Mouse (Mus musculus) liver, postnatal 0 days (tissue): ENCODE results near the gene Fign. TPM values are rescaled to one million over a fixed set of nuclear protein-coding genes. Genes with fewer than 3 reads are reported as not detected.

Experiments used
- ATAC-seq: fragments of 200-750 bp; cut with Nextera tagmentation; 2 replicates; pipeline ENCODE4 v1.8.0; 2017; ENCODE audit warnings: mild to moderate bottlenecking, moderate library complexity
- DNase-seq: peaks from one replicate; pipeline ENCODE4 v3.0.0-alpha.2; 2016
- H3K27ac ChIP-seq: fragments of 300-500 bp; sonication (generic); 2 replicates; pipeline ENCODE4 v1.5.1; 2014; ENCODE audit warnings: antibody characterized with exemption, moderate library complexity, mild to moderate bottlenecking, low read depth
- H3K27me3 ChIP-seq: fragments of 300-500 bp; sonication (generic); 2 replicates; pipeline ENCODE4 v1.6.1; 2014; ENCODE audit warnings: low read length, control low read depth, mixed read lengths; ENCODE audit not compliant: insufficient read depth
- H3K36me3 ChIP-seq: fragments of 300-500 bp; sonication (generic); replicated peaks from 2 replicates; pipeline ENCODE4 v1.6.1; 2014; ENCODE audit warnings: mild to moderate bottlenecking, control low read depth, low read length, moderate library complexity, mixed read lengths; ENCODE audit not compliant: insufficient read depth
- H3K4me1 ChIP-seq: fragments of 300-500 bp; sonication (generic); 2 replicates; pipeline ENCODE4 v1.6.1; 2014; ENCODE audit warnings: antibody characterized with exemption, mild to moderate bottlenecking, control low read depth; ENCODE audit not compliant: insufficient read depth
- H3K4me2 ChIP-seq: fragments of 300-500 bp; sonication (generic); 2 replicates; pipeline ENCODE4 v1.6.1; 2014; ENCODE audit warnings: low read depth, mild to moderate bottlenecking, low read length, moderate library complexity, mixed read lengths
- H3K4me3 ChIP-seq: fragments of 300-500 bp; sonication (generic); 2 replicates; pipeline ENCODE4 v1.5.1; 2014; ENCODE audit warnings: low read depth, low read length
- H3K9ac ChIP-seq: fragments of 300-500 bp; sonication (generic); replicated peaks from 2 replicates; pipeline ENCODE4 v1.6.1; 2014; ENCODE audit warnings: mild to moderate bottlenecking, moderate library complexity
- H3K9me3 ChIP-seq: fragments of 300-500 bp; sonication (generic); 2 replicates; pipeline ENCODE4 v1.6.1; 2016; ENCODE audit warnings: mild to moderate bottlenecking, control low read depth, low read length, mixed read lengths
- CTCF ChIP-seq: sonication (generic); IDR thresholded peaks from 2 replicates; pipeline ENCODE4 v1.5.1; 2016; ENCODE audit warnings: antibody characterized with exemption, low read depth
- EP300 ChIP-seq: IDR thresholded peaks from 2 replicates; pipeline ENCODE4 v1.6.1; 2016; ENCODE audit warnings: antibody characterized with exemption, low read depth, mild to moderate bottlenecking
- WGBS: fragments of 180-500 bp; shearing (Covaris S2); extraction: QIAGEN DNeasy Blood & Tissue Kit; methylation state at CpG from one replicate; pipeline ENCODE4 v1.1.7; 2014; ENCODE audit not compliant: insufficient replicate concordance; 5-methylcytosine and 5-hydroxymethylcytosine counted together
- polyA plus RNA-seq: library from polyadenylated mRNA; unstranded; fragments of >200 nt; fragmentation: Nextera tagmentation; extraction: Ambion mirVana; gene quantifications from 2 replicates; pipeline ENCODE4 v1.2.1, GENCODE M21; 2015

The Fign gene
- polyA plus RNA-seq, 1 experiment from 2014 or later = 1.2 TPM

DNA sequence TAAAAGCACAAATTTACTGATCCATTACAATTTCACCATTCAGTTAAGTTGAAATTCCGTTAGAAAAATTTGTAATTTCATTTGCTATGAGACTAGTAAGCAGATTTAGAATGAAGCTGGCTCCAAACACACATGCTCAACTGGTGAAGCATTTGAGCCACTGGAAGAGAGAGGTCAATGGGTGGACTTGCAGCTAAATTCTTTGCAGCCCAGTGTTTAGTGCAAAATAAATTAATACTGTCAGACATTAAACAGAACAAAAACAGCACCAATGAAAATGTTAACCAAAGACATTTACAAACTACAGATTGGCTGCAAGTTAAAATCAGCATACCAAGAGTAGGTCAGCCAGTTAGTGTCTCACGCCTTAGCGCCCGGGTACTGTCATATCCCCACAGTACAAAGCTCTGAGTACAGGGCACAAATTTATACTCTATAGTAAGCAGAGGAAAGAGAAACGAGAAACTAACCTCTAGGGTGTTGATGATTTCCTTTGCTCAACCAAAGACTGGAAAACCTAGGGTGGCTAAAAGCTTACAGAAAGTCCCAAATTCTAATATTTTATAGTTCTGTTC is 13.9 kb downstream of the Fign start:
- DNase-seq (no peak), ATAC-seq (no peak)
- Histone ChIP-seq H3K4me1 (no peaks in the 10 kb centered on the region), H3K4me2 (no peak overlapping the region), H3K9me3 (no peaks in the 10 kb centered on the region), H3K27me3 (no peaks in the 10 kb centered on the region), H3K4me3 (no peak overlapping the region), H3K27ac (no peak overlapping the region), H3K9ac (no peak overlapping the region), H3K36me3 (no peaks in the 10 kb centered on the region)
- TF ChIP-seq CTCF (no peak), EP300 (no peak)
- 75% methylated on average over 5 of the region's 5 CpGs for WGBS

GRCm38 (mm10) chr2:64079765-64080164 is 18.1 kb downstream of the Fign start:
- Histone ChIP-seq H3K27me3 (no peaks in the 10 kb centered on the region), H3K4me2 (no peak overlapping the region; the same call in 1 of the 2 replicates), H3K36me3 (no peaks in the 10 kb centered on the region), H3K27ac (no peak overlapping the region), H3K9ac (no peak overlapping the region), H3K4me1 (no peaks in the 10 kb centered on the region), H3K4me3 (no peak overlapping the region), H3K9me3 (no peaks in the 10 kb centered on the region)
- ATAC-seq = no peak
- 37% methylated on average over 4 of the region's 4 CpGs for WGBS
- TF ChIP-seq EP300 = no peak
- no peak for TF ChIP-seq CTCF
- no peak for DNase-seq

GRCm38 (mm10) chr2:64078551-64078950 is 19.3 kb downstream of the Fign start:
- no peak overlapping the region for H3K4me2 ChIP-seq
- ATAC-seq (no peak), DNase-seq (no peak)
- no peak overlapping the region for H3K4me3 ChIP-seq
- no peaks in the 10 kb centered on the region for H3K4me1 ChIP-seq
- no peaks in the 10 kb centered on the region for H3K27me3 ChIP-seq
- no peak overlapping the region for H3K27ac ChIP-seq
- TF ChIP-seq CTCF (no peak), EP300 (no peak)
- H3K36me3 ChIP-seq = no peaks in the 10 kb centered on the region
- H3K9me3 ChIP-seq = no peaks in the 10 kb centered on the region
- H3K9ac ChIP-seq = no peak overlapping the region
- 71% methylated on average over 3 of the region's 3 CpGs for WGBS

- WGBS = 67% methylated on average over 2 of the region's 2 CpGs
- no peak for ATAC-seq
- no peaks in the 10 kb centered on the region for H3K4me1 ChIP-seq
- no peak for DNase-seq
- H3K9ac ChIP-seq = no peak overlapping the region
- no peaks in the 10 kb centered on the region for H3K27me3 ChIP-seq
- TF ChIP-seq CTCF (no peak), EP300 (no peak)
- H3K9me3 ChIP-seq = no peaks in the 10 kb centered on the region
- H3K36me3 ChIP-seq = no peaks in the 10 kb centered on the region
- H3K27ac ChIP-seq = no peak overlapping the region
- H3K4me3 ChIP-seq = no peak overlapping the region
- no peak overlapping the region for H3K4me2 ChIP-seq
Observed at GRCm38 (mm10) chr2:64077846-64078245, 20.0 kb downstream of the Fign start.

- no peaks in the 10 kb centered on the region for H3K4me1 ChIP-seq
- peak; percentile 28 for DNase-seq
- H3K4me3 ChIP-seq = no peak overlapping the region
- H3K9ac ChIP-seq = no peak overlapping the region
- no peaks in the 10 kb centered on the region for H3K9me3 ChIP-seq
- TF ChIP-seq CTCF (no peak), EP300 (no peak)
- 64% methylated on average over 6 of the region's 6 CpGs for WGBS
- ATAC-seq = no peak
- H3K27me3 ChIP-seq = no peaks in the 10 kb centered on the region
- peak overlapping the region; percentile 11; the same call in 1 of the 2 replicates for H3K4me2 ChIP-seq
- H3K36me3 ChIP-seq = no peaks in the 10 kb centered on the region
- H3K27ac ChIP-seq = no peak overlapping the region
Observed at GRCm38 (mm10) chr2:64075873-64076272, 22.0 kb downstream of the Fign start.

GRCm38 (mm10) chr2:64074602-64075389 is 23.0 kb downstream of the Fign start:
- Histone ChIP-seq H3K9me3 (no peaks in the 10 kb centered on the region), H3K36me3 (no peaks in the 10 kb centered on the region), H3K4me1 (no peaks in the 10 kb centered on the region), H3K27me3 (no peaks in the 10 kb centered on the region), H3K4me2 (no peak overlapping the region), H3K9ac (no peak overlapping the region), H3K4me3 (no peak overlapping the region), H3K27ac (no peak overlapping the region)
- WGBS = 55% methylated on average over 17 of the region's 17 CpGs
- ATAC-seq (no peak), DNase-seq (no peak)
- TF ChIP-seq CTCF (no peak), EP300 (no peak)
